Mouse (Mus musculus): ENCODE data around the gene Agap1. TPM values are rescaled to one million over a fixed set of nuclear protein-coding genes. Genes with fewer than 3 reads are reported as not detected.

The Agap1 gene
- polyA plus RNA-seq, 1 experiment from 2014 or later = 7.6 TPM

- Histone ChIP-seq H3K4me3 (ENCODE audit: low read length) (no peak overlapping the region), H3K9me3 (ENCODE audit: control insufficient read depth, low read length) (no peaks in the 10 kb centered on the region), H3K4me2 (ENCODE audit: low read depth, low read length) (no peak overlapping the region), H3K4me1 (replicated peaks; ENCODE audit: control insufficient read depth, insufficient read depth, low read length) (no peaks in the 10 kb centered on the region), H3K27ac (ENCODE audit: low read length) (no peak overlapping the region), H3K9ac (ENCODE audit: low read length) (no peak overlapping the region), H3K27me3 (ENCODE audit: control insufficient read depth, insufficient read depth, low read depth, low read length) (no peaks in the 10 kb centered on the region), H3K36me3 (ENCODE audit: control insufficient read depth, insufficient read depth, low read length) (no peaks in the 10 kb centered on the region)
- 76% methylated on average over 3 of the region's 3 CpGs for WGBS
- no peak for ATAC-seq (ENCODE audit: low read depth)
These were observed 367.8 kb downstream of the Agap1 start for GRCm38 (mm10) chr1:89822431-89822830.

- WGBS = 84% methylated on average over 7 of the region's 7 CpGs
- no peaks in the 10 kb centered on the region for H3K4me1 ChIP-seq (replicated peaks; ENCODE audit: control insufficient read depth, insufficient read depth, low read length)
- H3K9ac ChIP-seq (ENCODE audit: low read length) = no peak overlapping the region
- no peak overlapping the region for H3K4me3 ChIP-seq (ENCODE audit: low read length)
- H3K9me3 ChIP-seq (ENCODE audit: control insufficient read depth, low read length) = no peaks in the 10 kb centered on the region
- ATAC-seq (ENCODE audit: low read depth) = no peak
- no peak overlapping the region for H3K27ac ChIP-seq (ENCODE audit: low read length)
- no peak overlapping the region for H3K4me2 ChIP-seq (ENCODE audit: low read depth, low read length)
- no peaks in the 10 kb centered on the region for H3K27me3 ChIP-seq (ENCODE audit: control insufficient read depth, insufficient read depth, low read depth, low read length)
- H3K36me3 ChIP-seq (ENCODE audit: control insufficient read depth, insufficient read depth, low read length) = no peaks in the 10 kb centered on the region
These were observed 368.4 kb downstream of the Agap1 start for GRCm38 (mm10) chr1:89823036-89823435.

- Histone ChIP-seq H3K36me3 (ENCODE audit: control insufficient read depth, insufficient read depth, low read length) (no peaks in the 10 kb centered on the region), H3K27ac (ENCODE audit: low read length) (no peak overlapping the region), H3K4me1 (replicated peaks; ENCODE audit: control insufficient read depth, insufficient read depth, low read length) (no peaks in the 10 kb centered on the region), H3K4me3 (ENCODE audit: low read length) (no peak overlapping the region), H3K9me3 (ENCODE audit: control insufficient read depth, low read length) (no peaks in the 10 kb centered on the region), H3K27me3 (ENCODE audit: control insufficient read depth, insufficient read depth, low read depth, low read length) (no peaks in the 10 kb centered on the region), H3K9ac (ENCODE audit: low read length) (no peak overlapping the region), H3K4me2 (ENCODE audit: low read depth, low read length) (no peak overlapping the region)
- WGBS = 64% methylated on average over 3 of the region's 3 CpGs
- no peak for ATAC-seq (ENCODE audit: low read depth)
These were observed 372.4 kb downstream of the Agap1 start for GRCm38 (mm10) chr1:89827051-89827450.

DNA sequence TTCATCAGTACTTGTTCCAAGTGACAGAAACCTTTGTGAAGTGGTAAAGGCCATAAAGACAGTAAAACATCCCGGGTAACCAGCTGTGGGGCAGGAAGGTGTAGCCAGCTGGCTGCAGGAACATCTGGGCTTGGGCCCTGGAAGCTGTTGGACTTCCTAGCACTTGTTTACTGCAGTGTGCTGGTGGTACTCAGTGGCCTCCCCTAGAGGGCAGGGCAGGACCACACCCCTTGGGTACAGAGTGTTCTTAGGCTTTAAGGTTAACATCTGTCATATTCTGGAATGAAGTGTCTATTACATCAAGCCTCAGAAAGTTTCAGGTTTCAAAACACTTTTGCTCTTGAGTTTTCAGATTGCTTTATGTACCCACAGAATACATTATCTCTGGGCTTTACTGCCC, 376.5 kb downstream of the Agap1 start:
- Histone ChIP-seq H3K9ac (ENCODE audit: low read length) (no peak overlapping the region), H3K36me3 (ENCODE audit: control insufficient read depth, insufficient read depth, low read length) (no peaks in the 10 kb centered on the region), H3K27ac (ENCODE audit: low read length) (no peak overlapping the region), H3K4me3 (ENCODE audit: low read length) (no peak overlapping the region), H3K9me3 (ENCODE audit: control insufficient read depth, low read length) (no peaks in the 10 kb centered on the region), H3K4me2 (ENCODE audit: low read depth, low read length) (no peak overlapping the region), H3K4me1 (replicated peaks; ENCODE audit: control insufficient read depth, insufficient read depth, low read length) (no peaks in the 10 kb centered on the region), H3K27me3 (ENCODE audit: control insufficient read depth, insufficient read depth, low read depth, low read length) (no peaks in the 10 kb centered on the region)
- 68% methylated on average over 1 of the region's 1 CpGs for WGBS
- no peak for ATAC-seq (ENCODE audit: low read depth)

DNA sequence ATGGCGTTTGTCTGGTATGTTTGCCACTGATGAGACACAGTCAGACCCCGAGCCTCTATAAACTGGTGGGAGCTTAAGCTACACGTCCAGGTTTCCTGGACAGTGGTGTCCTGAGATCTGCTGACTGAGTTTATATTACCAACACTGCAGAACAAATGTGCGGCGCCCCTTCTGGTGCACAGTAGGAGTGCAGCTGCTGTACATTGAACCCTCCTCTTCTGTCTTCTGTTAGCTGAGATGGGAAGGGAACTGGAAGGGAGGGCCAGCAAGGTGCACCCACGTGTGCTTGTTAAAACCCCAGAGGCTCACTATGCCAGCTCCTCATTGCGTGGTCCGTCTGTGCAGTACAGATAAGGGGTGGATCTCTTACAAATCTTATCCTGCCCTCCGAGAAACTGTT, 389.5 kb downstream of the Agap1 start:
- no peak overlapping the region for H3K27ac ChIP-seq (ENCODE audit: low read length)
- no peak overlapping the region for H3K9ac ChIP-seq (ENCODE audit: low read length)
- no peak overlapping the region for H3K4me3 ChIP-seq (ENCODE audit: low read length)
- H3K27me3 ChIP-seq (ENCODE audit: control insufficient read depth, insufficient read depth, low read depth, low read length) = no peaks in the 10 kb centered on the region
- no peaks in the 10 kb centered on the region for H3K9me3 ChIP-seq (ENCODE audit: control insufficient read depth, low read length)
- 72% methylated on average over 9 of the region's 9 CpGs for WGBS
- peaks cover 3% of the 10 kb centered on the region; the same call in 1 of the 2 replicates for H3K36me3 ChIP-seq (ENCODE audit: control insufficient read depth, insufficient read depth, low read length)
- no peak for ATAC-seq (ENCODE audit: low read depth)
- H3K4me1 ChIP-seq (replicated peaks; ENCODE audit: control insufficient read depth, insufficient read depth, low read length) = no peaks in the 10 kb centered on the region
- no peak overlapping the region for H3K4me2 ChIP-seq (ENCODE audit: low read depth, low read length)

- no peaks in the 10 kb centered on the region for H3K4me1 ChIP-seq (replicated peaks; ENCODE audit: control insufficient read depth, insufficient read depth, low read length)
- 81% methylated on average over 4 of the region's 4 CpGs for WGBS
- no peak for ATAC-seq (ENCODE audit: low read depth)
- H3K36me3 ChIP-seq (ENCODE audit: control insufficient read depth, insufficient read depth, low read length) = peaks cover 3% of the 10 kb centered on the region; the same call in 1 of the 2 replicates
- no peaks in the 10 kb centered on the region for H3K9me3 ChIP-seq (ENCODE audit: control insufficient read depth, low read length)
- H3K4me3 ChIP-seq (ENCODE audit: low read length) = no peak overlapping the region
- H3K4me2 ChIP-seq (ENCODE audit: low read depth, low read length) = no peak overlapping the region
- no peak overlapping the region for H3K27ac ChIP-seq (ENCODE audit: low read length)
- H3K9ac ChIP-seq (ENCODE audit: low read length) = no peak overlapping the region
- no peaks in the 10 kb centered on the region for H3K27me3 ChIP-seq (ENCODE audit: control insufficient read depth, insufficient read depth, low read depth, low read length)
These were observed 390.9 kb downstream of the Agap1 start for GRCm38 (mm10) chr1:89845487-89845886.

DNA sequence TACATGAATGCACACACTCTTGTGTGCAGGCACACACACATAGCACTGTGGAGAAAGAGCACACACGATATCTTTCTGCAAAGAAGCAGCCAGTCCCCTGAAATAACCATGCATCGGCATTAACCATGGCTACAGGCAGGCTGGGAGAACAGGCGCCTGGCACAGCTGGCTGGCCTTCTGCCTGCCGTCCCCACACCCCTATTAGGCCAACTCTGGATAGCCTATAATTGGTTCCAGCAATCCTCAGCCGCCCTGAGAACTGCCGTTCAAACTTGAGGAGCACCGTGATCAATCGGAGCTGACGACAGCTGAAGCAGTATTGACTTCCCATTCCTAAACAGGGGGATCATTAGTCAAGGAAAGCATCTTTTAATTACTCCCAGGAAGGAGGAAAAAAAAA, 391.5 kb downstream of the Agap1 start:
- Histone ChIP-seq H3K4me3 (ENCODE audit: low read length) (no peak overlapping the region), H3K4me1 (replicated peaks; ENCODE audit: control insufficient read depth, insufficient read depth, low read length) (no peaks in the 10 kb centered on the region), H3K36me3 (ENCODE audit: control insufficient read depth, insufficient read depth, low read length) (peaks cover 3% of the 10 kb centered on the region; the same call in 1 of the 2 replicates), H3K27me3 (ENCODE audit: control insufficient read depth, insufficient read depth, low read depth, low read length) (no peaks in the 10 kb centered on the region), H3K4me2 (ENCODE audit: low read depth, low read length) (no peak overlapping the region), H3K27ac (ENCODE audit: low read length) (no peak overlapping the region), H3K9ac (ENCODE audit: low read length) (no peak overlapping the region), H3K9me3 (ENCODE audit: control insufficient read depth, low read length) (no peaks in the 10 kb centered on the region)
- no peak for ATAC-seq (ENCODE audit: low read depth)
- 66% methylated on average over 9 of the region's 9 CpGs for WGBS

DNA sequence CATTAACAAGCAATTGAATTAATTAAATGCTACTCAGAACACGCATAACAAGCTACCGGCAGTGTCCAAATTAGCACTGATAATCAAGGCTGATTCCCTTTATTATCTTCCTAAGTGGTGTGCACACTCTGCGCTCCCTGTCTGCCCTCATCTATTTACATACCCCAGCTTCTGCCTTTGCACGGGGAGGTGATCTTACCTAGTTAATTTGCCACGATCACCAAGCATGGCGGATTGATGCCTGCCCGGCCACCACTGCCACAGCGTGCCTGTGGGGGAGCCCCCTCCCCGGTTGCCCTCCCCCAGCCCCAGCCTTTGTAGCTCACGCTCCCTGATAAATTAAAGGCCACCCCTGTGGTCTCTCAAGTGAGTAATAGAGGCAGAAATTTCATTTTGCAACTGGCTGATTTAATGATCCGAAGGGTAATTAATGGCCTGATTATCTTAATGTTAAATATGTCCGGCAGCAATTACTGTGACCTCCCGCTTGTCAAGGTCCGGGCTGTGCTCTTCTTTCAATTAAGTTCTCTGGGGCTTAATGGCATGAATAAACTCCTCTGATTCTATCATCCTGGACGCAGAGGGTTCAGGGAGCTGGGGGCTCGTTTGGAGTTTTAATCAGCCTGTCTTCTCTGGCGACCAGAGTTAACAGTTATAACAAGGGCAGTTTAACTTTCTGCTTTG, 393.9 kb downstream of the Agap1 start:
- H3K27me3 ChIP-seq (ENCODE audit: control insufficient read depth, insufficient read depth, low read depth, low read length) = no peaks in the 10 kb centered on the region

GRCm38 (mm10) chr1:89849151-89849860, 394.7 kb downstream of the Agap1 start:
- no peak overlapping the region for H3K27ac ChIP-seq (ENCODE audit: low read length)
- no peaks in the 10 kb centered on the region for H3K4me1 ChIP-seq (replicated peaks; ENCODE audit: control insufficient read depth, insufficient read depth, low read length)
- whole genome bisulfite sequencing = 56% methylated on average over 23 of the region's 23 CpGs
- H3K4me3 ChIP-seq (ENCODE audit: low read length) = no peak overlapping the region
- H3K27me3 ChIP-seq (ENCODE audit: control insufficient read depth, insufficient read depth, low read depth, low read length) = no peaks in the 10 kb centered on the region
- ATAC-seq (ENCODE audit: low read depth) = peak; percentile 49; the same call in 1 of the 2 replicates
- no peaks in the 10 kb centered on the region for H3K9me3 ChIP-seq (ENCODE audit: control insufficient read depth, low read length)
- H3K4me2 ChIP-seq (ENCODE audit: low read depth, low read length) = no peak overlapping the region
- H3K9ac ChIP-seq (ENCODE audit: low read length) = no peak overlapping the region
- H3K36me3 ChIP-seq (ENCODE audit: control insufficient read depth, insufficient read depth, low read length) = no peaks in the 10 kb centered on the region

More for the DNA sequence above, 393.9 kb downstream of the Agap1 start:
- no peaks in the 10 kb centered on the region for H3K4me1 ChIP-seq (replicated peaks; ENCODE audit: control insufficient read depth, insufficient read depth, low read length)
- WGBS = 70% methylated on average over 17 of the region's 17 CpGs
- no peak overlapping the region for H3K9ac ChIP-seq (ENCODE audit: low read length)
- no peak overlapping the region for H3K27ac ChIP-seq (ENCODE audit: low read length)
- no peak for ATAC-seq (ENCODE audit: low read depth)
- no peak overlapping the region for H3K4me2 ChIP-seq (ENCODE audit: low read depth, low read length)
- H3K9me3 ChIP-seq (ENCODE audit: control insufficient read depth, low read length) = no peaks in the 10 kb centered on the region
- 0 out of 2 replicates have a peak, but pooled peaks cover 3% of the 10 kb centered on the region for H3K36me3 ChIP-seq (ENCODE audit: control insufficient read depth, insufficient read depth, low read length)
- no peak overlapping the region for H3K4me3 ChIP-seq (ENCODE audit: low read length)

All from lung, embryonic 16.5 days (tissue).